Mouse (Mus musculus) hindbrain, embryonic 13.5 days (tissue): Measurements from ENCODE around the gene Ccl28. TPM values are rescaled to one million over a fixed set of nuclear protein-coding genes. Genes with fewer than 3 reads are reported as not detected.

Experiments used
- ATAC-seq: fragments of 200-750 bp; cut with Nextera tagmentation; 2 replicates; pipeline ENCODE4 v1.8.0; 2017; ENCODE audit warnings: moderate TSS enrichment; ENCODE audit not compliant: low FRiP score
- H3K27ac ChIP-seq: fragments of 300-500 bp; sonication (generic); 2 replicates; pipeline ENCODE4 v1.5.1; 2015; ENCODE audit warnings: inconsistent platforms, mild to moderate bottlenecking, moderate library complexity
- H3K27me3 ChIP-seq: fragments of 300-500 bp; sonication (generic); 2 replicates; pipeline ENCODE4 v1.6.1; 2015; ENCODE audit warnings: mild to moderate bottlenecking, inconsistent platforms
- H3K36me3 ChIP-seq: fragments of 300-500 bp; sonication (generic); 2 replicates; pipeline ENCODE4 v1.6.1; 2015; ENCODE audit warnings: mild to moderate bottlenecking, inconsistent platforms
- H3K4me1 ChIP-seq: fragments of 300-500 bp; sonication (generic); replicated peaks from 2 replicates; pipeline ENCODE4 v1.6.1; 2015; ENCODE audit warnings: inconsistent platforms
- H3K4me2 ChIP-seq: fragments of 300-500 bp; sonication (generic); 2 replicates; pipeline ENCODE4 v1.6.1; 2015; ENCODE audit warnings: inconsistent platforms, mild to moderate bottlenecking, moderate library complexity
- H3K4me3 ChIP-seq: fragments of 300-500 bp; sonication (generic); 2 replicates; pipeline ENCODE4 v1.5.1; 2015; ENCODE audit warnings: mild to moderate bottlenecking, inconsistent platforms
- H3K9ac ChIP-seq: fragments of 300-500 bp; sonication (generic); 2 replicates; pipeline ENCODE4 v1.6.1; 2015; ENCODE audit warnings: mild to moderate bottlenecking, inconsistent platforms
- H3K9me3 ChIP-seq: fragments of 300-500 bp; sonication (generic); 2 replicates; pipeline ENCODE4 v1.6.1; 2016; ENCODE audit warnings: inconsistent platforms
- WGBS: fragments of 180-500 bp; shearing (Covaris S2); methylation state at CpG from one replicate; pipeline ENCODE4 v1.1.7; 2015; 5-methylcytosine and 5-hydroxymethylcytosine counted together
- polyA plus RNA-seq: library from polyadenylated mRNA; unstranded; fragments of >200 nt; fragmentation: Nextera tagmentation; extraction: Ambion mirVana; gene quantifications from 2 replicates; pipeline ENCODE4 v1.2.1, GENCODE M21; 2015

Ccl28 gene
- polyA plus RNA-seq, 1 experiment from 2014 or later: 0.49 TPM

DNA sequence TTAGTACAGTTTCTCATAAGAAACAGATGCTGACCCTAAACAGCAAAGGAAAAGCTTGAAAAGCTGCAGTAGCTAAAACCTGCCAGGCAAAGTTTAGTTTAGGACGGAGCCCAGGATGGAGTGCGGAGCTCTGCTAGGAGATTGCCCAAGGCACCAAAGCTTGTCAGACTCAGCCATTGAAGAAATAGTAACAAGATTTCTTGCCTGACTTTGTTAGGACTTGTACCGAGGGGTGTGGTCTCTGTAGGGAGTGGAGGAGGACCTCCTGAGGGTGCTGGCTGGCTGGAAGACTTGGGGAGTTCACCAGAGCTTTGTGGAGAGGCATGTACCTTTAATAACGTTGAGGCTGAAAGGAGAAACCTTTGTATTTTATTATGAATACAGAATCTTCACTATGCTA is 72.1 kb downstream of the Ccl28 start:
- WGBS: 64% methylated on average over 4 of the region's 4 CpGs
- H3K27me3 ChIP-seq: no peaks in the 10 kb centered on the region
- H3K9ac ChIP-seq: peak overlapping the region; percentile 49; the same call in 1 of the 2 replicates
- no peaks in the 10 kb centered on the region for H3K9me3 ChIP-seq
- H3K27ac ChIP-seq: no peak overlapping the region
- peaks cover 51% of the 10 kb centered on the region for H3K4me1 ChIP-seq
- 0 out of 2 replicates have a peak overlapping the region, but pooled peaks have one; percentile 1 for H3K4me2 ChIP-seq
- H3K36me3 ChIP-seq: peaks cover 15% of the 10 kb centered on the region
- no peak overlapping the region for H3K4me3 ChIP-seq
- no peak for ATAC-seq

DNA sequence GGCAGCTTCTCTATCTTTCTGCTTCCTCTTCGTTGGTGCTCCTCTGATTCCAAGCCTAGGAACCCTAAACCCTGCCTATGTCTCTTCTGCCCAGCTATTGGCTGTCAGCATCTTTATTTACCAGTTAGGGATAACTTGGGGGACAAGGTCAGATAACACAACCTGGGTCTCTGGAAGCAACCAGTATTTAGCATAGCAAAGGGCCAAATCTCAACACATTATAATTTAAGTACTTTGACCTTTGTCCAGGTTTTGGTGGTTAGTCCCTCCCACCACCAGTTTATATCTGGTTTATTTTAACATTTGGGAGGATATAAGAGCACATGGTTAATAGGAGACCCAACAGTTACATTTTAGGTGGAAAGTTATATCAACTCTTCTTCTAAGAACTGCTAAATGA is 72.9 kb downstream of the Ccl28 start:
- H3K36me3 ChIP-seq: peaks cover 23% of the 10 kb centered on the region
- H3K9ac ChIP-seq: no peak overlapping the region
- H3K4me2 ChIP-seq: no peak overlapping the region
- H3K27ac ChIP-seq: no peak overlapping the region
- H3K4me1 ChIP-seq: peaks cover 46% of the 10 kb centered on the region
- 81% methylated on average over 1 of the region's 1 CpGs for WGBS
- H3K27me3 ChIP-seq: no peaks in the 10 kb centered on the region
- H3K9me3 ChIP-seq: no peaks in the 10 kb centered on the region
- ATAC-seq: no peak
- no peak overlapping the region for H3K4me3 ChIP-seq

DNA sequence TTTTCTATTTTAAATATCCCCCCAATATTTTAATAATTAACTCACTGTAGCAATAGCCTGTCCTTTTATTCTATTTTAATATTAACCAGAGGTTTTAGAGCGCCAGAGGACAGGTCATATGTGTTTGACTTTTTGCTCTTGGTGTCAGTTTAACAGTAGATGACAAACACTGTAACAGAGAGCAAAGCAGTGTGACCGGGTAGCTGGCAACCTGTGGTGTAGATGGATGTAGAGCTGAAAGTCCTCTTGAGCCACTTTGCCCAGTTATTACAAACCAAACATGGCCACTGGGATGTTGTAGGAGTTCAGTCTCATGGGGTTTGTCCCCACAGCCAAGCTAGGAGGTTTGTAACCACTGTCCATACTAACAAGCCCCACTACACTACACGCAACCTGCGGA is 74.8 kb downstream of the Ccl28 start:
- Histone ChIP-seq H3K9ac (no peak overlapping the region), H3K36me3 (peaks cover 38% of the 10 kb centered on the region), H3K27ac (no peak overlapping the region), H3K4me1 (peaks cover 31% of the 10 kb centered on the region), H3K27me3 (no peaks in the 10 kb centered on the region), H3K4me3 (no peak overlapping the region), H3K4me2 (no peak overlapping the region), H3K9me3 (no peaks in the 10 kb centered on the region)
- WGBS: 83% methylated on average over 4 of the region's 4 CpGs
- ATAC-seq: no peak

Other genes with a start within 250 kb of the Ccl28 start
- gene Paip1, start 195.2 kb upstream of the Ccl28 start, polyA plus RNA-seq: 186 and 188 TPM in 2 replicates
- gene 4833420G17Rik, start 161.1 kb upstream of the Ccl28 start, polyA plus RNA-seq: 111 and 117 TPM in 2 replicates
- 3.3 and 5.0 TPM in 2 replicates for gene Tmem267, start 135.8 kb upstream of the Ccl28 start, polyA plus RNA-seq
- 2.0 and 2.1 TPM in 2 replicates for gene 3110070M22Rik, start 135.4 kb upstream of the Ccl28 start, polyA plus RNA-seq
- gene Hmgcs1, start 66.6 kb downstream of the Ccl28 start, polyA plus RNA-seq: 423 and 434 TPM in 2 replicates
- gene Nim1k, start 132.1 kb downstream of the Ccl28 start, polyA plus RNA-seq: 3.0 and 3.7 TPM in 2 replicates
- gene Zfp131, start 167.1 kb downstream of the Ccl28 start, polyA plus RNA-seq: 38.2 and 39.9 TPM in 2 replicates
- not detected in 2 replicates for gene AF067063, start 206.4 kb downstream of the Ccl28 start, polyA plus RNA-seq
- gene D13Ertd608e, start 212.2 kb downstream of the Ccl28 start, polyA plus RNA-seq: not detected in 2 replicates